Mouse (Mus musculus) limb, embryonic 10.5 days (tissue): ENCODE data around the gene Ly6g. TPM values are rescaled to one million over a fixed set of nuclear protein-coding genes. Genes with fewer than 3 reads are reported as not detected.
"Not testable (repeated sequence)": the region's sequence is repeated elsewhere in the genome, so short reads cannot be mapped to it uniquely, and the experiment has no call there.

Experiments used
- DNase-seq: peaks from one replicate; pipeline ENCODE4 v3.0.0-alpha.2; 2017; ENCODE audit warnings: low spot score
- H3K27ac ChIP-seq: fragments of 300-500 bp; sonication (generic); 2 replicates; pipeline ENCODE4 v1.5.1; 2016; ENCODE audit warnings: mild to moderate bottlenecking
- H3K27me3 ChIP-seq: fragments of 300-500 bp; sonication (generic); 2 replicates; pipeline ENCODE4 v1.6.1; 2016; ENCODE audit warnings: low read depth, mild to moderate bottlenecking; ENCODE audit not compliant: poor library complexity, severe bottlenecking
- H3K36me3 ChIP-seq: fragments of 300-500 bp; sonication (generic); 2 replicates; pipeline ENCODE4 v1.6.1; 2016; ENCODE audit warnings: mild to moderate bottlenecking, moderate library complexity
- H3K4me1 ChIP-seq: fragments of 300-500 bp; sonication (generic); 2 replicates; pipeline ENCODE4 v1.6.1; 2016
- H3K4me3 ChIP-seq: fragments of 300-500 bp; sonication (generic); 2 replicates; pipeline ENCODE4 v1.5.1; 2016; ENCODE audit warnings: mild to moderate bottlenecking, moderate library complexity
- H3K9me3 ChIP-seq: fragments of 300-500 bp; sonication (generic); replicated peaks from 2 replicates; pipeline ENCODE4 v1.6.1; 2016; ENCODE audit warnings: mild to moderate bottlenecking
- WGBS: fragments of 180-500 bp; shearing (Covaris S2); methylation state at CpG from one replicate; pipeline ENCODE4 v1.1.7; 2016; 5-methylcytosine and 5-hydroxymethylcytosine counted together
- polyA plus RNA-seq: library from polyadenylated mRNA; unstranded; fragments of >200 nt; fragmentation: Nextera tagmentation; extraction: Ambion mirVana; gene quantifications from 2 replicates; pipeline ENCODE4 v1.2.1, GENCODE M21; 2016

The Ly6g gene
- not detected in 2 replicates for polyA plus RNA-seq

DNA sequence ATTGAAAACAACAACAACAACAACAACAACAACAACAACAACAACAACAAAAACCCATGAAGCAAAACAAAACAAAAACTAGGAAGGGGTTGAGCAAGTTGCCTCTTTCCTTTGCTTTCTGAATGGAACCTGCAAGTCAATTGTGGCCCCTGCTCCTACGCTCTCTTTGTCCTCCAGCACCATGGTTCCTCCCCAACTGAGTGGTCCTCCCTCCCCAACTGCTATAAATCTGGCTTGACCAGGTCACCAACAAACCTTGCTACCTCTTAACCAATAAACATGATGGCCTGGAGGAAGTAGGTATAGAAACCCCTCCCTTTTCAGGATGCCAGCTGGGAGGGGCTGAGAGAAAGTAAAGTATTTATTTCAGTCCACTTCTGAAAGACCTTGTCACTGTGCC lies at the start of gene Ly6g:
Gene Ly6g, plus strand, starts transcription at position 301 of the 400 bp plus-strand sequence.
- Histone ChIP-seq H3K4me3 (no peak within 1 kb of the TSS), H3K27ac (no peak within 1 kb of the TSS), H3K36me3 (no peaks in the 10 kb centered on the region), H3K4me1 (no peaks in the 10 kb centered on the region), H3K9me3 (no peaks in the 10 kb centered on the region), H3K27me3 (no peaks in the 10 kb centered on the region)
- whole genome bisulfite sequencing = 92% methylated on average over 1 of the region's 1 CpGs
- no peak for DNase-seq

DNA sequence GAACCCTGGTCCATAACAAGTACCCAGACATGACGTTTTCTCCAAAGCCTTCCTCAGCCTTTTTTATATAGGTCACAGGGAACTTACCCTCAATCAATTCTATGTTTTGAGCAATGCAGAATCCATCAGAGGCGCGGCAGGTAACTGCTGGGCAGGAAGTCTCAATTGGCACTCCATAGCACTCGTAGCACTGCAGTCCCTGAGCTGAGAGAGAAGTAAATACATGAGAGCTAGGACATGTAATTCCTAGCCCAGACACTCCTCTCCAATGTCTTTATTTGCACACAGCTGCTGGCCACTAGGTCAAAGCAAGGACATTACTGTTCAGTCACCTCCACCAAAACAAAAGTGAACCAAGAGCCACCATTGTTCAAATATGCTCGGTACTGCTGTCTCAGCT lies 44.6 kb upstream of the Ly6g start:
- H3K4me1 ChIP-seq, H3K27me3 ChIP-seq, DNase-seq, H3K36me3 ChIP-seq, H3K4me3 ChIP-seq, H3K9me3 ChIP-seq, H3K27ac ChIP-seq: not testable (repeated sequence)
- WGBS = 82% methylated on average over 2 of the region's 5 CpGs

DNA sequence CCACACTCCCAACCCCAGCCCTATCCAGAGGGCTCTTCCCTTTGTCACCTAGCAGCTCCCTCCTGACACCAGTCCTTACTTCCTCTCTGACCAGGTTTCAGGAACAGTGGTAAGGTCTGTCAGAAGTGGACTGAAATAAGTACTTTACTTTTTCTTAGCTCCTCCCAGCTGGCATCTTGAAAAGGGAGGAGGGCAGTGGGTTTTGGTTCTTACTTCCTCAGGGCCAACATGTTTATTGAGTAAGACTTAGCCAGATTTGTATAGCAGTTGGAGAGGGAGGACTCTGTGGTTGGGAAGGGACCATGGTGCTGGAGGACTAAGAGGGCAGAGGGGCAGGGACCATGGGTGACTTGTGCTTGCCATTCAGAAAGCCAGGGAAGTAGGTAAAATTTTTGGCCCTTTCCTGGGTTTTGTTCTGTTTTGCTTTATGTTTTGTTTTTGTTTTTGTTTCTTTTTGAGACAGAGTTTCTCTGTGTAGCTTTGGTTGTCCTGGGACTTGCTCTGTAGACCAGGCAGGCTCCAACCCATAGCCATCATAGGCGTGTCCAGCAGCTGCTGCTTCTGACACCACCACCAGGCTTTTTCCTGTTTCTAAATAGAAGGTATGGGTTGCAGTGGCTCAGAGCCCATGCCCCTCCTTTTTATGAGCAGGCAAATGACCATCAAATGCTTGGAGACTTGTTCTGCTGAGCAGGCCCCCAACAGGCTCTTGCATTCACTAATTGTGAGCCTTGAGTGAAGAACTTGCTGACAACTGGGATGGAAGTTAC lies 43.0 kb upstream of the Ly6g start, which contains the start of gene Ly6c2:
Gene Ly6c2, minus strand, starts transcription at position 110 of the 770 bp plus-strand sequence.
- DNase-seq, H3K27ac ChIP-seq, H3K27me3 ChIP-seq, H3K4me1 ChIP-seq, H3K9me3 ChIP-seq, H3K4me3 ChIP-seq, H3K36me3 ChIP-seq: not testable (repeated sequence)
- 78% methylated on average over 1 of the region's 1 CpGs for WGBS

DNA sequence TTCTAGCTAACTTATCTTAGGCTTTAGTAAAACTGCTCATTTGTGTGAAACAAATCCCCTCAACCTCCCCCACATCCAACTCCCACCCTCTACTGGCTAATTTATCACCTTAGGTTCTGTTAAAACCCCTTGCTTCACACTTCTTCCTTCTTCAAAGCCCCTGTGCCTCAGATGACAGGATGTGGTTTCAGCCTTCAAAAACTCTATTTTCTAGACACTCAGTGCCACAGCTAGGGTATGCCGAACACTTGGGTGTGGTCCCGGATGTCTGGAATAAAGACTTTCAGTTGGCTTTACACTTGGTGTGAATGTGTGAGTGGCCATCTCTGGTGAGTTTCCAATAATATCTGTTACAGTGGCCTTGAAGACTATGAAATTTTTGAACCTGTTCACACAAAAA lies 38.5 kb upstream of the Ly6g start:
- WGBS = 93% methylated on average over 2 of the region's 2 CpGs
- Histone ChIP-seq H3K36me3 (no peaks in the 10 kb centered on the region), H3K9me3 (no peaks in the 10 kb centered on the region), H3K4me3 (no peak overlapping the region), H3K27me3 (no peaks in the 10 kb centered on the region), H3K4me1 (no peaks in the 10 kb centered on the region), H3K27ac (no peak overlapping the region)
- no peak for DNase-seq

DNA sequence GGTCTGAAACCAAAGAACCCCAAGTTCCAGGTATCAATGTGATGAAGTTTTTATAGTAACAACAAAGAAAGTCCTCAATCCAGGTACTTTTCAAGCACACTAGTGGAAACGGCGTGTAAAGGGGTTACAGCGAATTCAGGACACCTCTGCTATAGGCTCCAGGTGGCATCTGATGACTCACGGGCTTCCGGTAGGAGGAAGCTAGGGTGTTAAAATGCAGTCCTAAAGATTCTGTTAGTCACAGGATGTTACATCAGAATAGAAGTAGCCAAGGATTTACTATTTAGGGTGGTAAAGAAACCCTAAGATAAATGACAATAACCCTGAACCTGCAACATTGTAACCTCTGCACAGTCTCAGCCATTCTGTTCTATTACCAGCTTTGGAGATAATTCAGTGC lies 37.6 kb upstream of the Ly6g start:
- not testable (repeated sequence) for DNase-seq, H3K27ac ChIP-seq, H3K4me3 ChIP-seq, H3K36me3 ChIP-seq, H3K27me3 ChIP-seq, H3K4me1 ChIP-seq, H3K9me3 ChIP-seq
- WGBS = 91% methylated on average over 5 of the region's 5 CpGs

DNA sequence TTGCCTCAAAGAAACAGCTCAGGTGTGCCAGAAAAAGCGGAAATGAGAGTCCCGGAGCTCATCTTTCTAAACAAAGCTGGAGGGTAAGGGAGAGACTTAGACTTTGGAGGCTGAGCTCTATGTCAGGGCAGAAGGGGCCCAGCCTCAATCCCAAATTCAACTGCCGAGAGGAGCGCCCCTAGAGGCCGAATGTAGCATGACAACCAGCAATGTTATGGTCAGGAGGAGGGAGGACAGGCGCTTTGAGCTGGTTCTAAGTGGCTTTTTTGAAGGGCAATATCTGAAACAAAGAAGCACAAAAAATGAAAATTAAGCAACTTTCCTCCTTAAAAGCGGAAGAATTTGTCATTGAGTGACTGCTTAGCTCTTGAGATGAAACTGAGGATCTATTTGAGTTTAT lies 36.3 kb upstream of the Ly6g start:
- H3K4me1 ChIP-seq, H3K27me3 ChIP-seq, H3K27ac ChIP-seq, H3K4me3 ChIP-seq, H3K36me3 ChIP-seq, H3K9me3 ChIP-seq: not testable (repeated sequence)
- 19% methylated on average over 5 of the region's 7 CpGs for WGBS
- peak; percentile 67 for DNase-seq

DNA sequence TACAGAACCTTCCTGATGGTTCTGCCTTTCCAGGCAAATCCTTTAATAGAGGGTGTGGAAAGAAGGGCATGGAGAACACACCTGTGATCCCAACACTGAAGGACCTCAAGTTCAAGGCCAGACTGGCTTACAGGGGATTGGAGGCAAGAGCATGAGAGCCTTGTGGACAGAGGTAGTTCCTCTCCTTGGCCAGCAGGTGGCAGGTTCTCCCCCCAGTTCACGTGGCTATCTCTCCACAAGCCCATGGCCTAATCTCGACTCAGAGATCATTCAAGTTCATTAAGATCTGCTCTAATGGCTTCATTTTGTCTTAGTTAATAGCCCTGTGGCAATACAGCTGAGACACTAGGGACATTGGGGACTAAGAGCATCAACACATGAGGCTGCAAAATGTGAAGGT lies 35.0 kb upstream of the Ly6g start:
- no peaks in the 10 kb centered on the region for H3K9me3 ChIP-seq
- H3K4me3 ChIP-seq = no peak overlapping the region
- WGBS = 19% methylated on average over 2 of the region's 2 CpGs
- H3K27me3 ChIP-seq = no peaks in the 10 kb centered on the region
- peak; percentile 34 for DNase-seq
- H3K4me1 ChIP-seq = no peaks in the 10 kb centered on the region
- H3K36me3 ChIP-seq = no peaks in the 10 kb centered on the region
- H3K27ac ChIP-seq = no peak overlapping the region

DNA sequence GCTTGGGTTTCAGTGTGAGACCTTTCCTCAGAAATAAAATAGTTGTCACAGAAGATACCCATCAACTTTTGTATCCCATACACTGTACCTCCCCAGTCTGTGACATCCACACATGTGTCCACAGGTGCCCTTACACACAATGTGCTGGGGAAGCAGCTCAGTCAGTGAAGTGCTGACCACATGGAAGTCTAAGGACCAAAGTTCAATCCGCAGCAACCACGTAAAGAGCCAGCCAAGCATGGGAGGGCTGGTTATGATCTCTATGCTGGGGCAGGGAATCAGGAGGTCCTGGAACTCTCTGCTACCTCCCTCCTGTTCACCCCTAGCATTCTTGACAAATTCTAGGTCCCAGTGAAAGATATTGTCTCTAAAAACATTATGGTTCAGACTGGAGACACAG lies 22.7 kb upstream of the Ly6g start:
- H3K9me3 ChIP-seq, H3K4me3 ChIP-seq, H3K27ac ChIP-seq, DNase-seq, H3K27me3 ChIP-seq, H3K4me1 ChIP-seq, H3K36me3 ChIP-seq: not testable (repeated sequence)
- 86% methylated on average over 2 of the region's 2 CpGs for WGBS

DNA sequence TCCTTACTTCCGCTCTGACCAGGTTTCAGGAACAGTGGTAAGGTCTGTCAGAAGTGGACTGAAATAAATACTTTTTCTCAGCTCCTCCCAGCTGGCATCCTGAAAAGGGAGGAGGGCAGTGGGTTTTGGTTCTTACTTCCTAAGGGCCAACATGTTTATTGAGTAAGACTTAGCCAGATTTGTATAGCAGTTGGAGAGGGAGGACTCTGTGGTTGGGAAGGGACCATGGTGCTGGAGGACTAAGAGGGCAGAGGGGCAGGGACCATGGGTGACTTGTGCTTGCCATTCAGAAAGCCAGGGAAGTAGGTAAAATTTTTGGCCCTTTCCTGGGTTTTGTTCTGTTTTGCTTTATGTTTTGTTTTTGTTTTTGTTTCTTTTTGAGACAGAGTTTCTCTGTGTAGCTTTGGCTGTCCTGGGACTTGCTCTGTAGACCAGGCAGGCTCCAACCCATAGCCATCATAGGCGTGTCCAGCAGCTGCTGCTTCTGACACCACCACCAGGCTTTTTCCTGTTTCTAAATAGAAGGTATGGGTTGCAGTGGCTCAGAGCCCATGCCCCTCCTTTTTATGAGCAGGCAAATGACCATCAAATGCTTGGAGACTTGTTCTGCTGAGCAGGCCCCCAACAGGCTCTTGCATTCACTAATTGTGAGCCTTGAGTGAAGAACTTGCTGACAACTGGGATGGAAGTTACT lies 19.8 kb upstream of the Ly6g start:
- not testable (repeated sequence) for H3K4me1 ChIP-seq, H3K27me3 ChIP-seq, H3K27ac ChIP-seq, DNase-seq, H3K9me3 ChIP-seq, H3K36me3 ChIP-seq, H3K4me3 ChIP-seq
- 77% methylated on average over 2 of the region's 2 CpGs for WGBS

DNA sequence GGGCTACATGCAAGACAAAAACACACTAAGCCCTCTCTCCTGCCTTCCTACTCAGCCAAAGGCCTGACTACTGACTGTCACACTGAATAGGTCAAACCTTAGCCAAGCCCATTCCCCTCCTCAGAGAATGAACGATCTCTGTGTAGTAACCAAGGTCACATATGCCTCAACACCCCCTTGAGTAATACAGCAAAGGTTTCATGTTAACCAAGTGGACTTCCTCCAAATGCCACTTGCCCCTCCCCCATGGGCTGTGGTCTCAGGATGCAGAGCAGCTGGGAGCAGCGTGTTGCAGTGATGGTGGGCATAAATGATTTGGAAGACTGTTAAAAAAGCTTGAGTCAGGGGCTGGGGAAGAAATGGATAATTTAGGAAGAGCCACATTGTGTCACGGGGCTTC lies 17.3 kb upstream of the Ly6g start:
- H3K9me3 ChIP-seq, H3K4me1 ChIP-seq, H3K36me3 ChIP-seq, H3K27me3 ChIP-seq, DNase-seq, H3K4me3 ChIP-seq, H3K27ac ChIP-seq: not testable (repeated sequence)
- 76% methylated on average over 3 of the region's 3 CpGs for WGBS

DNA sequence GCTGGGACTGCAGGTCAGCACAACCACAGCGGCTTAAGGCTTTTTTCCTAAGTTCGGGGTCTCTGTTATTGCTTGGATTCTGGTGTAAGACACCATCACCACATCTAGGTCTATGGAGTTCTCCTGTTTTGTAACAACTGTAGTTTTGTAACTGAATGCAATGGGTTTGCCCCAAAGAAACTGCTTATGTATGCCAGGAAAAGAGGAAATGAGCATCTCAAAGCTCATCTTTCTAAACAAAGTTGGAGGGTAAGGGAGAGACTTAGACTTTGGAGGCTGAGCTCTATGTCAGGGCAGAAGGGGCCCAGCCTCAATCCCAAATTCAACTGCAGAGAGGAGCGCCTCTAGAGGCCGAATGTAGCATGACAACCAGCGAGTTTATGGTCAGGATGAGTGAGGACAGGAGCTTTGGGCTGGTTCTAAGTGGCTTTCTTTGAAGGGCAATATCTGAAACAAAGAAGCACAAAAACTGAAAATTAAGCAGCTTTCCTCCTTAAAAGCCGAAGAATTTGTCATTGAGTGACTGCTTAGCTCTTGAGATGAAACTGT lies 13.2 kb upstream of the Ly6g start:
- peak; percentile 35 for DNase-seq
- 44% methylated on average over 6 of the region's 6 CpGs for WGBS
- not testable (repeated sequence) for H3K27me3 ChIP-seq, H3K4me1 ChIP-seq, H3K4me3 ChIP-seq, H3K27ac ChIP-seq, H3K9me3 ChIP-seq, H3K36me3 ChIP-seq

DNA sequence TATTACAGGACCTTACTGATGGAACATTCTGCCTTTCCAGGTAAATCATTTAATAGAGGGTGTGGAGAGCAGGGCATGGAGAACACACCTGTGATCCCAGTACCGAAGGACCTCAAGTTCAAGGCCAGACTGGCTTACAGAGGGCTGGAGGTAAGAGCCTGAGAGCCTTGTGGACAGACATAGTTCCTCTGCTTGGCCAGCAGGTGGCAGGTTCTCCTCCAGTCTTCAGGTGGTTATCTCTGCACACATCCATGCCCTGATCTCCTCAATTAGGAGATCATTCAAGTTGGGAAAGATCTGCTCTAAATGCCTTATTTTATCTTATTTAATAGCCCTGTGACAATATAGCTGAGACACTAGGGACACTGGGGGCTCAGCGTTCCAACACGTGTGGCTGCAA lies 11.3 kb upstream of the Ly6g start:
- H3K4me3 ChIP-seq = no peak overlapping the region
- H3K36me3 ChIP-seq = no peaks in the 10 kb centered on the region
- no peaks in the 10 kb centered on the region for H3K9me3 ChIP-seq
- whole genome bisulfite sequencing = 62% methylated on average over 3 of the region's 3 CpGs
- H3K27me3 ChIP-seq = no peaks in the 10 kb centered on the region
- no peak overlapping the region for H3K27ac ChIP-seq
- no peaks in the 10 kb centered on the region for H3K4me1 ChIP-seq
- no peak for DNase-seq

DNA sequence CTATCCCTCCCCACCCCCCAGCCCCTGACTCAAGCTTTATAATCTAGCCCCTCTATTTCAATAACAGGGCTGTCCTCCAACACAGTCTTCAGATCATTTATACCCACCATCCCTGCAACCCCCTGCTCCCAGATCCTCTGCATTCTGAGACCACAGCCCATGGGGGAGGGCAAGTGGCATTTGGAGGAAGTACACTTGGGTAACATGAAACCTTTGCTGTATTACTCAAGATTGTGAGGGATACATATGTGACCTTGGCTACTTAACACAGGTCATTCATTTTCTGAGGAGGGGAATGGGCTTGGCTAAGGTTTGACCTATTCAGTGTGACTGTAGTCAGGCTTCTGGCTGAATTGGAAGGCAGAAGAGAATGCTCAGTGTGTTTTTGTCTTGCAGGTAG lies 2.0 kb upstream of the Ly6g start:
- DNase-seq = no peak
- H3K36me3 ChIP-seq = no peaks in the 10 kb centered on the region
- no peaks in the 10 kb centered on the region for H3K4me1 ChIP-seq
- H3K4me3 ChIP-seq = no peak overlapping the region
- H3K27ac ChIP-seq = no peak overlapping the region
- H3K9me3 ChIP-seq = no peaks in the 10 kb centered on the region
- H3K27me3 ChIP-seq = no peaks in the 10 kb centered on the region
